Mouse (Mus musculus): ENCODE results near the gene Acox1. TPM values are rescaled to one million over a fixed set of nuclear protein-coding genes. Genes with fewer than 3 reads are reported as not detected.
A peak's percentile ranks its signal among the peaks of the same experiment; 100 is the strongest.

The Acox1 gene
- polyA plus RNA-seq, 1 experiment from 2014 or later, result 29.6 TPM

GRCm38 (mm10) chr11:116206678-116207077 lies 7.8 kb upstream of the Acox1 start:
- no peaks in the 10 kb centered on the region for H3K4me1 ChIP-seq (ENCODE audit: control insufficient read depth, insufficient read depth, low read length)
- H3K27me3 ChIP-seq (ENCODE audit: control insufficient read depth, insufficient read depth, low read length), result no peaks in the 10 kb centered on the region
- 70% methylated on average over 4 of the region's 4 CpGs for WGBS
- H3K9me3 ChIP-seq (ENCODE audit: control insufficient read depth, low read depth, low read length), result no peaks in the 10 kb centered on the region
- H3K4me3 ChIP-seq (ENCODE audit: low read depth, low read length), result no peak overlapping the region
- ATAC-seq (ENCODE audit: insufficient number of reproducible peaks, insufficient read depth, low FRiP score, low read depth), result no peak
- no peak overlapping the region for H3K4me2 ChIP-seq (replicated peaks; ENCODE audit: low read depth, low read length)
- no peak overlapping the region for H3K27ac ChIP-seq (ENCODE audit: low read length)
- H3K36me3 ChIP-seq (ENCODE audit: control insufficient read depth, insufficient read depth, low read length), result peaks cover 12% of the 10 kb centered on the region
- H3K9ac ChIP-seq (replicated peaks; ENCODE audit: low read depth, low read length), result no peak overlapping the region

DNA sequence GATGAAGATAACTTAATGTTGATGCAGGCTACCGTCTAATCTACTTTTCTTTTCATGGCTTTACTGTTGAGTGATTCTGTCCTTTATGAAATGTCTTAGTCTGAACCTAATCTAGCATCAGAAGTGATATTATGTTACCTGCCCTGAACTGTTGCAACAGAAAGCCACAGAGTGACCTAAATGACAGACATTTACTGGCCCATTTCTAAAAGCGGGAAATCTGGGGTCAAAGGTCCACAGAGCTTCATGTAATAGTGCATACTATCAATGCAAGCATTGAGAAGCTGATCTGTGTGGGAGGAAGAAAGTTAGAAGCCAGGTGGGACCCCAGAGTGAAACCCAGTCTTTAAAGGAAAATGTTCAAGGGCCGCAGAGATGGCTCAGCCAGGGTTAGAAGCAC lies 4.3 kb upstream of the Acox1 start:
- no peaks in the 10 kb centered on the region for H3K27me3 ChIP-seq (ENCODE audit: control insufficient read depth, insufficient read depth, low read length)
- no peak for ATAC-seq (ENCODE audit: insufficient number of reproducible peaks, insufficient read depth, low FRiP score, low read depth)
- no peaks in the 10 kb centered on the region for H3K4me1 ChIP-seq (ENCODE audit: control insufficient read depth, insufficient read depth, low read length)
- no peaks in the 10 kb centered on the region for H3K9me3 ChIP-seq (ENCODE audit: control insufficient read depth, low read depth, low read length)
- no peak overlapping the region for H3K9ac ChIP-seq (replicated peaks; ENCODE audit: low read depth, low read length)
- WGBS, result 87% methylated on average over 3 of the region's 3 CpGs
- H3K36me3 ChIP-seq (ENCODE audit: control insufficient read depth, insufficient read depth, low read length), result peaks cover 12% of the 10 kb centered on the region
- H3K27ac ChIP-seq (ENCODE audit: low read length), result no peak overlapping the region
- H3K4me2 ChIP-seq (replicated peaks; ENCODE audit: low read depth, low read length), result no peak overlapping the region
- H3K4me3 ChIP-seq (ENCODE audit: low read depth, low read length), result no peak overlapping the region

GRCm38 (mm10) chr11:116201151-116201550 lies 2.3 kb upstream of the Acox1 start:
- H3K27ac ChIP-seq (ENCODE audit: low read length), result no peak overlapping the region
- peaks cover 5% of the 10 kb centered on the region; the same call in 1 of the 2 replicates for H3K36me3 ChIP-seq (ENCODE audit: control insufficient read depth, insufficient read depth, low read length)
- H3K4me3 ChIP-seq (ENCODE audit: low read depth, low read length), result no peak overlapping the region
- no peak overlapping the region for H3K4me2 ChIP-seq (replicated peaks; ENCODE audit: low read depth, low read length)
- no peaks in the 10 kb centered on the region for H3K9me3 ChIP-seq (ENCODE audit: control insufficient read depth, low read depth, low read length)
- peaks cover 9% of the 10 kb centered on the region; the same call in 1 of the 2 replicates for H3K4me1 ChIP-seq (ENCODE audit: control insufficient read depth, insufficient read depth, low read length)
- H3K9ac ChIP-seq (replicated peaks; ENCODE audit: low read depth, low read length), result no peak overlapping the region
- no peaks in the 10 kb centered on the region for H3K27me3 ChIP-seq (ENCODE audit: control insufficient read depth, insufficient read depth, low read length)
- no peak for ATAC-seq (ENCODE audit: insufficient number of reproducible peaks, insufficient read depth, low FRiP score, low read depth)
- 90% methylated on average over 2 of the region's 2 CpGs for WGBS

DNA sequence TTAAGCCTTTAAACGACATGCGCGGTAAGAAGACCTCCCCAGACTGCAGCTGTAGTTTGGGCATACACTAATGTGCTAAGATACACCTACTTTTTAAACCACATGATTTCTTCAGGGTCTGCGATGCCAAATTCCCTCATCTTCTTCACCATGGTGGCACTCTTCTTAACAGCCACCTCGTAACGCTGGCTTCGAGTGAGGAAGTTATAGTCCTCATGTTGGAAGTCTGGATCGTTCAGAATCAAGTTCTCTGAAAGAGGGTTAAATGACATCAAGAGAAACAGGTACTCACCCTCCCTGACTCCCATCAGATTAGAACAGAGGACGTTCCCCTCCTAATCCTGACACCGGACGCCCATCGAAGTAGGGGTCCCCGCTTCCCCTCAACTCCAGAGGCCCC lies 713 bp downstream of the Acox1 start:
- Histone ChIP-seq H3K9ac (replicated peaks; ENCODE audit: low read depth, low read length) (peak overlapping the region; percentile 71), H3K36me3 (ENCODE audit: control insufficient read depth, insufficient read depth, low read length) (peaks cover 4% of the 10 kb centered on the region; the same call in 1 of the 2 replicates), H3K4me1 (ENCODE audit: control insufficient read depth, insufficient read depth, low read length) (peaks cover 9% of the 10 kb centered on the region; the same call in 1 of the 2 replicates), H3K4me2 (replicated peaks; ENCODE audit: low read depth, low read length) (peak overlapping the region; percentile 83), H3K27me3 (ENCODE audit: control insufficient read depth, insufficient read depth, low read length) (no peaks in the 10 kb centered on the region), H3K27ac (ENCODE audit: low read length) (peak overlapping the region; percentile 89; the same call in 1 of the 2 replicates), H3K4me3 (ENCODE audit: low read depth, low read length) (peak overlapping the region; percentile 77), H3K9me3 (ENCODE audit: control insufficient read depth, low read depth, low read length) (no peaks in the 10 kb centered on the region)
- ATAC-seq (ENCODE audit: insufficient number of reproducible peaks, insufficient read depth, low FRiP score, low read depth), result no peak
- WGBS, result 22% methylated on average over 13 of the region's 13 CpGs

DNA sequence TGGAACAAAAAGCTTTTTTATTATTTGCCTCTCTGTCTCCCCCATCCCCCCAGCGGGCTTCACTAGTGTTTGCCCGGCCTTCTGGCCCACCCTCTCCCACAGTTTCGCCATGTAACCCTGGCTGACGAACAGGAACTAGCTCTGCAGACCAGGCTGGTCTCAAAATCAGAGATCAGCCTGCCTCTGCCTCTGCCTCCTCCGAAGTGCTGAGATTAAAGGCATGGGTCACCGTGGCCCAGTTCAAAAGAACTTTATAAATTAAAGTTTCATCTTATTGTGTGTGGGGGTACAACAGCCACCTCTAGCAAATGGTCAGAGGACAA lies 1.3 kb downstream of the Acox1 start:
- H3K27me3 ChIP-seq (ENCODE audit: control insufficient read depth, insufficient read depth, low read length), result no peaks in the 10 kb centered on the region
- H3K9me3 ChIP-seq (ENCODE audit: control insufficient read depth, low read depth, low read length), result no peaks in the 10 kb centered on the region
- no peak for ATAC-seq (ENCODE audit: insufficient number of reproducible peaks, insufficient read depth, low FRiP score, low read depth)
- peaks cover 4% of the 10 kb centered on the region; the same call in 1 of the 2 replicates for H3K36me3 ChIP-seq (ENCODE audit: control insufficient read depth, insufficient read depth, low read length)
- 86% methylated on average over 6 of the region's 6 CpGs for WGBS
- H3K27ac ChIP-seq (ENCODE audit: low read length), result no peak overlapping the region
- peaks cover 9% of the 10 kb centered on the region; the same call in 1 of the 2 replicates for H3K4me1 ChIP-seq (ENCODE audit: control insufficient read depth, insufficient read depth, low read length)
- peak overlapping the region; percentile 77; the same call in 1 of the 2 replicates for H3K4me3 ChIP-seq (ENCODE audit: low read depth, low read length)
- peak overlapping the region; percentile 83 for H3K4me2 ChIP-seq (replicated peaks; ENCODE audit: low read depth, low read length)
- H3K9ac ChIP-seq (replicated peaks; ENCODE audit: low read depth, low read length), result no peak overlapping the region

- no peak overlapping the region for H3K27ac ChIP-seq (ENCODE audit: low read length)
- H3K36me3 ChIP-seq (ENCODE audit: control insufficient read depth, insufficient read depth, low read length), result peaks cover 4% of the 10 kb centered on the region; the same call in 1 of the 2 replicates
- H3K9ac ChIP-seq (replicated peaks; ENCODE audit: low read depth, low read length), result no peak overlapping the region
- no peaks in the 10 kb centered on the region for H3K27me3 ChIP-seq (ENCODE audit: control insufficient read depth, insufficient read depth, low read length)
- 93% methylated on average over 18 of the region's 18 CpGs for WGBS
- H3K4me3 ChIP-seq (ENCODE audit: low read depth, low read length), result no peak overlapping the region
- no peak for ATAC-seq (ENCODE audit: insufficient number of reproducible peaks, insufficient read depth, low FRiP score, low read depth)
- peaks cover 9% of the 10 kb centered on the region; the same call in 1 of the 2 replicates for H3K4me1 ChIP-seq (ENCODE audit: control insufficient read depth, insufficient read depth, low read length)
- H3K9me3 ChIP-seq (ENCODE audit: control insufficient read depth, low read depth, low read length), result no peaks in the 10 kb centered on the region
- H3K4me2 ChIP-seq (replicated peaks; ENCODE audit: low read depth, low read length), result peak overlapping the region; percentile 83; the same call in 1 of the 2 replicates
Observed at GRCm38 (mm10) chr11:116196866-116197583, 1.8 kb downstream of the Acox1 start.

- Histone ChIP-seq H3K4me1 (ENCODE audit: control insufficient read depth, insufficient read depth, low read length) (peaks cover 9% of the 10 kb centered on the region; the same call in 1 of the 2 replicates), H3K4me2 (replicated peaks; ENCODE audit: low read depth, low read length) (no peak overlapping the region), H3K4me3 (ENCODE audit: low read depth, low read length) (no peak overlapping the region), H3K27me3 (ENCODE audit: control insufficient read depth, insufficient read depth, low read length) (no peaks in the 10 kb centered on the region), H3K9me3 (ENCODE audit: control insufficient read depth, low read depth, low read length) (no peaks in the 10 kb centered on the region), H3K36me3 (ENCODE audit: control insufficient read depth, insufficient read depth, low read length) (peaks cover 5% of the 10 kb centered on the region; the same call in 1 of the 2 replicates), H3K27ac (ENCODE audit: low read length) (no peak overlapping the region), H3K9ac (replicated peaks; ENCODE audit: low read depth, low read length) (no peak overlapping the region)
- WGBS, result 85% methylated on average over 3 of the region's 3 CpGs
- no peak for ATAC-seq (ENCODE audit: insufficient number of reproducible peaks, insufficient read depth, low FRiP score, low read depth)
Observed at GRCm38 (mm10) chr11:116196336-116196735, 2.5 kb downstream of the Acox1 start.

DNA sequence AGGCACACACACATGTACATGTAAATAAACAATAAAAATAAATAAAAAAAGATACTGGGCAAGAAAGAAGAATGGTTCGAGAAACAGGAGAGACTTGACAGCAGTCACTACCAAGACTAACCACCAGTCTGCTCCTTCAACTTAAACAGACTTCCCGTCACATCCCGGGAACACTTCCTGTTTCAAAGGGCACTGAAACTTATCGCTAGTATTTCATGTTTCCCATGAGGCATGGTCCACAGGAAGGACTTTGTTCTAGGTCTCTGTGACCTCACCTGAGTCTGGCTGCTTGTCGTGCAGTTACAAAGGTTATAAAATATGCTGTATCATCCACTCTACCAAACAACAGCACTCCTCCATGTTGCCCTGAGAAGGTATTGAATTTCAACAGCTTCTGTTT lies 3.6 kb downstream of the Acox1 start:
- no peak overlapping the region for H3K4me2 ChIP-seq (replicated peaks; ENCODE audit: low read depth, low read length)
- WGBS, result 71% methylated on average over 5 of the region's 5 CpGs
- no peak overlapping the region for H3K9ac ChIP-seq (replicated peaks; ENCODE audit: low read depth, low read length)
- H3K4me1 ChIP-seq (ENCODE audit: control insufficient read depth, insufficient read depth, low read length), result peaks cover 9% of the 10 kb centered on the region; the same call in 1 of the 2 replicates
- H3K27ac ChIP-seq (ENCODE audit: low read length), result no peak overlapping the region
- H3K36me3 ChIP-seq (ENCODE audit: control insufficient read depth, insufficient read depth, low read length), result peaks cover 11% of the 10 kb centered on the region; the same call in 1 of the 2 replicates
- H3K27me3 ChIP-seq (ENCODE audit: control insufficient read depth, insufficient read depth, low read length), result no peaks in the 10 kb centered on the region
- H3K4me3 ChIP-seq (ENCODE audit: low read depth, low read length), result no peak overlapping the region
- no peak for ATAC-seq (ENCODE audit: insufficient number of reproducible peaks, insufficient read depth, low FRiP score, low read depth)
- H3K9me3 ChIP-seq (ENCODE audit: control insufficient read depth, low read depth, low read length), result no peaks in the 10 kb centered on the region
